Mouse (Mus musculus): ENCODE data around the gene Rdh16f1. TPM values are rescaled to one million over a fixed set of nuclear protein-coding genes. Genes with fewer than 3 reads are reported as not detected.

The Rdh16f1 gene
- polyA plus RNA-seq (2017; shearing (Covaris generic)): under 1 TPM in 1 of 2 experiments, not detected in 1; 0.31 TPM

- peak; percentile 40 for ATAC-seq
These were observed at the start of gene Rdh16f1, which contains the start of gene Rdh1 for GRCm38 (mm10) chr10:127759181-127760110. Gene Rdh16f1, plus strand, starts transcription at chr10:127759787. Gene Rdh1, plus strand, starts transcription at chr10:127759721.

- no peak for ATAC-seq
These were observed 49.3 kb upstream of the Rdh16f1 start for GRCm38 (mm10) chr10:127710331-127710730.

GRCm38 (mm10) chr10:127712736-127713135 lies 46.9 kb upstream of the Rdh16f1 start:
- ATAC-seq: no peak

GRCm38 (mm10) chr10:127721671-127722418 lies 37.7 kb upstream of the Rdh16f1 start:
- ATAC-seq: no peak

GRCm38 (mm10) chr10:127724178-127724577 lies 35.4 kb upstream of the Rdh16f1 start, which contains the start of gene Tac2:
Gene Tac2, plus strand, starts transcription at chr10:127724478.
- no peak for ATAC-seq

- no peak for ATAC-seq
These were observed 34.5 kb upstream of the Rdh16f1 start for GRCm38 (mm10) chr10:127725136-127725535.

GRCm38 (mm10) chr10:127728437-127728836 lies 31.1 kb upstream of the Rdh16f1 start:
- no peak for ATAC-seq

GRCm38 (mm10) chr10:127730285-127730932 lies 29.2 kb upstream of the Rdh16f1 start:
- ATAC-seq: no peak

GRCm38 (mm10) chr10:127730933-127731310 lies 28.7 kb upstream of the Rdh16f1 start:
- ATAC-seq: no peak

GRCm38 (mm10) chr10:127731397-127731796 lies 28.2 kb upstream of the Rdh16f1 start:
- ATAC-seq: no peak

GRCm38 (mm10) chr10:127734434-127734833 lies 25.2 kb upstream of the Rdh16f1 start:
- ATAC-seq: no peak

- ATAC-seq: no peak
These were observed 23.3 kb upstream of the Rdh16f1 start for GRCm38 (mm10) chr10:127736266-127736665.

- no peak for ATAC-seq
These were observed 22.7 kb upstream of the Rdh16f1 start for GRCm38 (mm10) chr10:127736916-127737315.

GRCm38 (mm10) chr10:127737552-127737951 lies 22.0 kb upstream of the Rdh16f1 start:
- ATAC-seq: no peak

- no peak for ATAC-seq
These were observed 21.3 kb upstream of the Rdh16f1 start for GRCm38 (mm10) chr10:127738151-127738882.

- peak; percentile 67 for ATAC-seq
These were observed 20.4 kb upstream of the Rdh16f1 start, which contains the start of gene Zbtb39 for GRCm38 (mm10) chr10:127739083-127739660. Gene Zbtb39, plus strand, starts transcription at chr10:127739538.

- ATAC-seq: peak; percentile 35
These were observed 19.9 kb upstream of the Rdh16f1 start for GRCm38 (mm10) chr10:127739661-127740161.

GRCm38 (mm10) chr10:127744661-127745060 lies 14.9 kb upstream of the Rdh16f1 start:
- ATAC-seq: no peak

GRCm38 (mm10) chr10:127745886-127746285 lies 13.7 kb upstream of the Rdh16f1 start:
- no peak for ATAC-seq

- ATAC-seq: no peak
These were observed 12.3 kb upstream of the Rdh16f1 start for GRCm38 (mm10) chr10:127747254-127747653.

All from activated CD4-positive, CD25-positive, alpha-beta regulatory T cell, adult 4 months (primary cell).